Mouse (Mus musculus) T-cell, adult 2 months (primary cell): Measurements from ENCODE around the gene Bhlha9.
"Not testable (repeated sequence)": the region's sequence is repeated elsewhere in the genome, so short reads cannot be mapped to it uniquely, and the experiment has no call there.

Experiments used
- DNase-seq: peaks from one replicate; pipeline ENCODE4 v3.0.0; 2022; ENCODE audit warnings: low spot score

Bhlha9 gene

DNA sequence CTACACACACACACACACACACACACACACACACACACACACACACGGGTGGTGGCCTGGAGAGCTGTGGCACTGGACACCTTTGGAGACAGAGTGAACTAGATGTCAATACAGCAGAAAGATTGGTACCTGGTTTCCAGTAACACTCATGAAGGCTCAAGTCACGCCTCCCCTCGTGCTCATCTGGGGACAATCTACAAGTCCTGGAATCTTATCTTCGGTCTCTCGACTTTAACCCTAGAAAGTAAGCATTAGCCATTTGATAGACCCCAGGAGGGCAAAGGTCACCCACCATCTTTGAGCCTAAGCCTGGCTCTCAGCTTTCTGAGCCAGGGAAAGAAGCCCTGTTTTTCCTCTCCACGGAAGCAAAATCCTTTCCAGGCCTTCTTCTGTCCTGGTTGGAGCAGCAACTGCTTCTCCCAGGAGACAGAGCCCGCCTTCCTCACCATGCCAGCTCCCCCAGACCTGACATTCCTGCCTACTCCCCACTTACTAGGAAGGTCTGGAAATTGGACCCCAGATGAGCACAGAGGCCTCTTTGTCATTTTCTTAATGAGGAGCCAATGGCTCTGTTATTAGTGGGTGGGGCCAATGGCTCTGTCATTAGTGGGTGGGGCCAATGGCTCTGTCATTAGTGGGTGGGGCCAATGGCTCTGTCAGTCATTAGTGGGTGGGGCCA is 10.3 kb upstream of the Bhlha9 start:
- DNase-seq, result no peak

DNA sequence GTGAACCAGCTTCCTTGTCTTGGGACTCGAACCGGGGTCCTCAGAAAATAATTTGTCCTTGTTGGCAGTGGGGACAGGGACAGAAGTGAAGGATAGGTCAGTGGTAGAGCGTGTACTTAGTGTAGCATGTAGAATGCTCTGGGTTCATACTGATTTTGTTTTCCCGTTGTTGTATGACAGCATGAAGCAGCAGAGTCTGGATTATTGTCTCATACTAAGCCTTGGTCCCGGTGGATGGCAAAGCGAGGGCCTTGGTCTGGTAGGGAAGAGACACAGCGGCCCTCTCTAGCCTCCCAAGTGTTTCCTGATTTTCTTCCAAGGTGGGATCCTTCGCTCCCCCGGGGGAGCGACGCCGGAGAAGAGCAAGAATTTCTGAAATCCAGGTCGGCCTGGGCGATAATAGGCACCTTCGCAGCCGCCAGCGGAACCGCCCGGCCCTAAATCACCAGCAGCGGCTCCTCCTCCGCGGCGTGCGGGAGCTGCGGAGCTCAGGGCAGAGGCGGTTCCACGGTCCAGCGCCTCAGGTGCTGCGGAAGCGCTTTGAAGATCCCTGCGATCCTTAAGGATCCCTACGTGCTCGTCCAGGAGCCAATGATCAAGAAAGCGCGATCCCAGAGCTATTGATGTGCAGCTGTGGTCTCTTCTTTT is 6.1 kb upstream of the Bhlha9 start:
- no peak for DNase-seq

DNA sequence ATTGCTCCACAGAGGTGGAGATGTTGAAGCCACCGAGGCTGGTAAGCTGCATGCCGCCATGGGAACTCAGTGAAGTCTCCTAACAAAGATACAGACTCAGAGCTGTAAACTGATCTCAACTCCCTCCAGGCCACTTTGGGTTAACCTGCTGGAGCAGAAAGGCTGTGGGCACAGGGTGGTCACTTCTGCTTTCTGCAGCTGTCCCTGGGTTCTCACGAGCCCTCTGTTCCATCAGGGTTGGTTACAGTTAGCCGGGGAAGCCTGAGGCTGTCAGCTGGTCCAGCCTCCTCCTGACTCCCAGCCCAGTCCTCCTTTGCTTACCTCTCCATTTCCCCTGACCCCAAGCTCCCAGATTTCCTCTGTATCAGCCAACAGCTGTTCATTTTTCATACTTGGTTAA is 4.5 kb upstream of the Bhlha9 start:
- no peak for DNase-seq

DNA sequence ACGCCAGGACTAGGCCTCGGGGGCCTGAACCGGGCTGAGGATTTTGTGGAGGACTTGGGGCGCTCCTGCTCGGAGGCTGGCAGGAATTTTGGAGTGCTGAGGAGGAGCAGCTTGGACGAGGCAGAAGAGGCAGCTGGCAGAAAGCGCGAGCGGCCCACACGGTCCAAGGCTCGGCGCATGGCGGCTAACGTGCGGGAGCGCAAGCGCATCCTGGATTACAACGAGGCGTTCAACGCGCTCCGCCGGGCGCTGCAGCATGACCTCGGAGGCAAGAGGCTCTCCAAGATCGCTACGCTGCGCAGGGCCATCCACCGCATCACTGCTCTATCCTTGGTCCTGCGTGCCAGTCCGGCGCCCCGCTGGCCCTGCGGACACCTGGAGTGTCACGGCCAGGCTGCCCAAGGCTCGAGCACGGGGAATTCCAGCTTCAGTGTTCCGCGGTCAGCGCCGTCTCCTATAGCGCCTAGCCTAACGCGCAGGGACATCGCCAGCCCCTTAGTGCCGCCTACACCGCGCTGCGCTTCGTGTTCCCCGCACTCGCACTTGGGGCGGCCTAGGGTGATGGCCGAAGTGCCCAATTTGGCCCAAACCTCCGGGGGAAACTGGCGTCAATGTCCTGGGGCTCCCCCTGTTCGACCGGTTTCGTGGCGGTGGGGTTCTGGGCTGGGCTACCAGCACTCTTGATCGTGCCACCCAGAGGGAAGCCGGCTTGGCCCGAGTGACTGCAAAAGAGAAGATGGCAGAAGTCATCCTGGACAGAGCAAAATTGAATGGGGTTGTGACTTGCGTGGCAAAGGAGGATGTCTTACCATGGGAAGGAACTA is 503 bp downstream of the Bhlha9 start:
- no peak for DNase-seq

DNA sequence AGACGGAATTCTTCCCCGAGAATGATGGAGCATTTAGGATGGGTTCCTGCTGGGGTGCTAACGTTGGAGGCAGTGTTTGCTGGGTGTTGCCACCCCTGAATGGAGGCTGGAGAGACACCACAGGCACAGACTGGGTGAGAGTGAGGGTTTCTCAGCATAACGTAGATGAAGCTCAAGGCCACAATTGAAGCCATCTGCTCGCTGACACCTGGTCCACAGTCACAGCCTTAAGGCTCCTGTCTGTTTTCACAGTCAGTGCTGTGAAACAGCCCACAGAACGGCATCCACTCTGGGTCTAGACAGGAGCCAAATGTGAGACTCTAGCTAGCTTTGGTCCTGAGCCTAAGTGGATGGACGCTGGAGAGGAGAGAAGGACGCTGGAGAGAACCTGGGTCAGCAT is 1.9 kb downstream of the Bhlha9 start:
- DNase-seq, result no peak

DNA sequence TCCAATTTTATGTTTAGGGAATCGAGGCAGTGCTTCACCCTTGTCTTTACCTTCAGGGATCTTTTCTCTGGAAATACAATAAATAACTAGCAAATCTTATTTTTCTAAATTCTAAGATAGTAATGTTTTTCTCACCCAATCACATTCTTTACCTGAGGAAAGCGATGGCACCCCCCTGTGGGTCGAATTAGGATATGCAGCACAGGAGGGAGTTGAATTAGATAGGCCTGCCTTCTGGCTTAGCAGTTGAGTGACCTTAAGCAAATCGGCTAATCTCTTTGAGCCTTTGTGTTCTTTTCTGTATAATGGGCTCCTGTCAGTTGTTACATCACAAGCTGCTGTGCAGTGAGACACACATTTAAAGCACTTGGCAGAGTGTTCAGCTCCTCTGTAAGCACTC is 2.4 kb downstream of the Bhlha9 start:
- DNase-seq, result no peak

DNA sequence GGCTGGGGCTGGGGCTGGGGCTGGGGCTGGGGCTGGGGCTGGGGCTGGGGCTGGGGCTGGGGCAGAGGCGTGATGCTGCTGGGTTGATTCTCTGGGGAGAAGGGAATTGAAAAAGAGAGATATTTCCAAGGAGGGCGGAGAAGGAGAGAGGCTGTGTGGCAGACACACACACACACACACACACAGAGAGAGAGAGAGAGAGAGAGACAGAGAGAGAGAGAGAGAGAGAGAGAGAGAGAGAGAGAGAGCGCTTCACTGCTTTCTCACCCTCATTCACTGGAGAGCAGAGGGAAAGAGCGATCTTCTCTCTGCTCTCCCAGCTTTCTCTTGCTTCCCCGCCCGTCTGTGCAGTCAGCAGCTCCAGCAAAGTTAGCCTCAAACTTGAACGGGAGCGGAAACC is 7.2 kb downstream of the Bhlha9 start, which contains the start of gene Trarg1:
Trarg1 (plus strand) TSS at position 301 of the 400 bp plus-strand sequence.
- DNase-seq, result not testable (repeated sequence)

DNA sequence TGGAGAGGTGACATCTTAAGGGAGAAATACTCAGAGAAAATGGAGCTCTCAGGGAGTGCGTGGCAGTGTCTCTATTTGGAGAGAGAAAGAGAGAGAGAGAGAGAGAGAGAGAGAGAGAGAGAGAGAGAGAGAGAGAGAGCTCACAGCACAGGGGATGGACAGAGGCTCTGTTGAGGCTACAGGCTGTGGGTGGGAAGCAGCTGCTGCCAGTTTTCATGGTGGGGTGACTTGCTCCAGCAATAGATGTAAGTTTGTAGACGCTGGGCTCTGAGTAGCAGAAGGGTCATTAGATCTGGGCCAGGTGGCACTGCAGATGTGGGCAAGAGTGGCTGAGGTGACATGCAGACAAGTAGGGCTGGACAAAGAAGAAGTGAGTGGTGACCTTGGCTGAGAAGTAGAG is 13.3 kb downstream of the Bhlha9 start:
- no peak for DNase-seq

DNA sequence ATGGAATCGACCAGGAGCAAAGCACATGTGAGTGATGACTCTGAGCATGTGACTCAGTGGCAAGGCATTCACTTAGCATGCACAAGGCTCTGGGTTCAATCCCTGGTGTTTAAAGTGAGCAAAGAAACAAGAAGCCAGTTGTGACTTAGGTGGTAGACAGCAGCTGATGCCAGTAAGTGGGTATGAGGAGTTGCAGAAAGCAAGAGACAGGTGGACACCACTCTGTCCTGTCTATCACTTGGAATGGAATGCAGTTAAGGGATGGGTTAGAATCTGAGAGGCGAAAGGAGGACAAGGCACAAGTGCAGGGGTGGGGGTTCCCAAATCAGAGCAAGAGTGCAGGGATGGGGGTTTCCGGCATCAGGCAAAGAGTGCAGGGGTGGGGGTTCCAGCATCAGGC is 19.8 kb downstream of the Bhlha9 start:
- DNase-seq, result no peak

DNA sequence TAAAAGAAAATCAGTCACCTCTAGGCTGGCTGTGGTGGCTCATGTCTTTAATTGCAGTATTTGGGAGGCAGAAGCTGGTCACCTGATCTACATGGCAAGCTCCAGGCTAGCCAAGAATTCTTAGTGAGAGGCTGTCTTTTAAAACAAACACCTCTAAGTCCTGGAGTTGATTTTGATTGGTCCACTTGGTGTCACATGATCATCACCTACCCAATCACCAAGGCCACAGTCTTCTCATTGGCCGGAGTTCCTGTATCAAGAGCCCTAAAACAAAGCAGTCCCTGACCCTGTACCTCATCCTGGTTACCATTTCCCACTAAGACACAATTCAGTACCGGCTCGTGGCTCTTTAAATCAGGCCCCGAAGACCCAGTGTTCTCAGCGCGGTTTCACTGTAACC is 23.5 kb downstream of the Bhlha9 start:
- DNase-seq, result no peak

DNA sequence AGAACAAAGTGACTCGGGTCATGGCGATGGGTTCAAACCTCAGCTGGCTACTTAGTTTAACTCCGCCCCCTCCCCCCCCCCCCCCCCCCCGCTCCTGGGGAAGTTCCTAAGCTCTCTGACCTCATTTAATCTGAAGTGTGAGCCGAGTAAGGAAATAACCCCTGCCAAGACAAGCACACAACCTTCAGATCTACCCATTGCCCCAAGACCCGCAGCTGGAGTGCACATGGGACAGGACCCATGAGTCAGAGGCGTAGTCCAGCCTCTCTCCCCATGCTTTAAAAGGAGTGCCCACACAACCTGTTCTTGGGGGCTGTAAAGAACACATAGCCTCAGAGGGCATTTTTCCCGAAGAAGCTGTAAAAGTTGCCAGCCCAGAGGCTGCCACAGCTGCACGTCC is 27.4 kb downstream of the Bhlha9 start:
- DNase-seq, result no peak

DNA sequence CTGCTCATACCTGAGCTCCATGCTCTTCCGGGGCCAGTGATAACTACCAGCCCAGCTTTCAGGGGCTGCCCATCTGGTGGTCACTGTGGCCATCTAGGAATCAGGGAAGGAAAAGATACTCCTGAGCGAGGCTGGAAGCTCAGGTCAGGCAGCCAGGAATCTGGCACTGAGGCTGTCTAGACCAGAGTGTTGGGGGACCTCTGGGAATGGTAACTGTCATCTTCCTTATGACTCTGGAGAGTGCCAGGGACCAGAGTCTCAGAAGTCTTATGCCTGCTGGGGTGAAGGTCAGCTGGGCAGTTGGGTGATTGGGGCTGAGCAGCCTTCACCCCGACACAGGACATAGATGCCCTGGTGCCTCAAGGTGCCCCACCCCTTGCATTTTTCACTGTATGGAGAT is 35.4 kb downstream of the Bhlha9 start:
- DNase-seq, result no peak

DNA sequence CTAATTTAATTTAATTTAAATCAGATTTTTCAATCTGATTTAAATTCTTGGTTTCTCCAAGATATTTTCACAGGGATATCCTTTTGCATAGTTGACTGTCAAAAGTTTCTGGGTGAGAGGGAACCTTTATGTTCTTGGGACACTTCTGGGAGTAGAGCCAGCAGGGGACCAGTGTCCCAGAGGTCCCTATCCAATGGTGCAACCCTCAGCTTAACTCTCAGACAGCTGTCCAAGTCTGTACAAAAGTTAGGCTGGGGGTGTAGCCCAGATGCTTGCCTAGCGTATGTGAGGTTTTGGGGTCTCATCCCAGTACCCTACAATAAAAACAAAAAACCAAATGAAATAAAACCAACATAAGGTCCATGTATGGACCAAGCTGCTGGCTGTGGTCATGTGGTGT is 35.8 kb downstream of the Bhlha9 start:
- no peak for DNase-seq

DNA sequence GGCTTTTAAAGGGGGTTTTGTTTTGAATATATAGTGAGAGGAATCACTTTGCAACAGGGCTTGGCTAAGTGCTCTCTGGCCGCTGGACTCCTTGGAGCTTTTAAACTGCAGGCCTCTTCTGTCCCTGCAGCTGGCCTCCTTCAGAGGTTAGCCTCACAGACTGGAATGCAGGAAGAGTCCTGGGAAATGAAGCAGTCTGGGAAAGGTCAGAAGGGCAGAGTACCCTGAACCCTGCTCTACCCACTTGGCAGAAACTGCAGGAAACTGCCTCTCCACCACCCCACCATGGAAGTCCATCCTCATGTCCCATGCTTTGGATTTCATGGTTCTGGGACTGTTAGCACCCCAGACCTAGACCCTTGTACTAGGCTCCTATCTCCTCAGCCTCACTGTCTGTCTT is 36.6 kb downstream of the Bhlha9 start:
- DNase-seq, result no peak

DNA sequence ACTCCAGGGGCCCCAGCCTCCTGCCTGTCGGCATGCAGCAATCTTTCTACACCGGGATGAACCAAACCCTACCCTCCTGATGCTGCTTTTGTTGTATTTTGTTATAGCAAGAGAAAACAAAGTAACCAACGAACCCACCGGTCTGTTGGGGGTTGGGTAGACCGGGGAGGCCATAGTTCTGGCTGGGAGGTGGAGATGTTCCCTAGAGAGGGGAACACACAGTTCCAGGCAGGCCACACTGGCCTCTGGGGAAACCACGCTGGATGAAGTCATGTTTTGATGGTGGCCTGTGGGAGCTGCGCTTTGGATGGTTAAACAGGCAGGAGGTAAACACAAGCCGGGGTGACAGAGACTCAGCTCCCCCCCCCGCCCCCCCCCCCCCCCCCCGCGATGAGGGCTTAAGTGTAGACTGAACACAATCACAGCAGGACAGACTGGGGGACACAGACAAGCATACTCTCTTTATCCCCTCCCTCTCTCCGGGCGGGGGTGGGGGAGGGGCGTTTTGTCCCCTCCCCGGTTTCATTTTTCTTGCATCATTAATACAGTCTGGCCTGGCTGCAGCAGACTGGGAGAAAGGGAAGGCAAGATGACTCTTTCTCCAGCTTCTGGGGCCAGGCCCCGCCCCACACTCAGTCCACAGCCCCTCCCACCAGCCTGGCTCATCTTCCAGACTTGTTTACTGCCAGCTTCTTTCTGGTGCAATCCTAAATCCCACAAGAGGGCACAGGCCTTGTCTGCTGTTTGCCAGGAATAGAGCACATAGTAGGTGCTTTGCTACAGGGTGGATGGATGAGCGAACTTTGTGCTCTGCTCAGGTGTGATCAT is 37.6 kb downstream of the Bhlha9 start:
- DNase-seq, result no peak

DNA sequence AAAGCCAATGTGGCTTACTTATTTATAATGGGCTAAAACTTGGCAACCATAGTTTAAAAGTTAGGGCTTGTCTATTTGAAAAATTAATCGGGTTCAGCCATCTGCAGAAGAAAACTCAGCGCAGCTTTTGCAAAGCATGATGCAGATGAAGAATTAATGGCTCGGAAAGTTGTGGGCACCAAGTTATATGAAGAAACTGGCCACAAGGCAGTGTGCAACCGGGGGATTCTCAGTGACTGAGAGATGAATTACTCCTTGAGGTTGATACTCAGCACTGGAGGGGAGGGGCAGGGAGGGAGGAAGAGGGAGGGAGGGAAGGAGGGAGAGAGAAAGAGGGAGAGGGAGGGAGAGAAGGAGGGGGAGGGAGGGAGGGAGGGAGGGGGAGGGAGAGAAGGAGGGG is 44.7 kb downstream of the Bhlha9 start:
- no peak for DNase-seq
